Mouse (Mus musculus) midbrain, postnatal 0 days (tissue): ENCODE measurements around the gene Lin7c. TPM values are rescaled to one million over a fixed set of nuclear protein-coding genes. Genes with fewer than 3 reads are reported as not detected.

Experiments used
- ATAC-seq: fragments of 200-750 bp; cut with Nextera tagmentation; 2 replicates; pipeline ENCODE4 v1.8.0; 2017; ENCODE audit warnings: moderate number of reproducible peaks, mild to moderate bottlenecking, moderate TSS enrichment, moderate library complexity; ENCODE audit not compliant: low FRiP score
- DNase-seq: peaks from one replicate; pipeline ENCODE4 v3.0.0-alpha.2; 2015; ENCODE audit warnings: low spot score
- H3K27ac ChIP-seq: fragments of 300-500 bp; sonication (generic); 2 replicates; pipeline ENCODE4 v1.5.1; 2014; ENCODE audit warnings: low read depth, mild to moderate bottlenecking, low read length, mixed read lengths
- H3K27me3 ChIP-seq: fragments of 300-500 bp; sonication (generic); 2 replicates; pipeline ENCODE4 v1.6.1; 2014; ENCODE audit warnings: low read length, control low read depth, mixed read lengths; ENCODE audit not compliant: insufficient read depth
- H3K36me3 ChIP-seq: fragments of 300-500 bp; sonication (generic); 2 replicates; pipeline ENCODE4 v1.6.1; 2014; ENCODE audit warnings: low read length, control low read depth, mixed read lengths; ENCODE audit not compliant: insufficient read depth
- H3K4me1 ChIP-seq: fragments of 300-500 bp; sonication (generic); 2 replicates; pipeline ENCODE4 v1.6.1; 2014; ENCODE audit warnings: mild to moderate bottlenecking, control low read depth, antibody characterized with exemption, low read length, mixed read lengths; ENCODE audit not compliant: insufficient read depth
- H3K4me2 ChIP-seq: fragments of 300-500 bp; sonication (generic); 2 replicates; pipeline ENCODE4 v1.6.1; 2014; ENCODE audit warnings: low read depth, mild to moderate bottlenecking, low read length, mixed read lengths; ENCODE audit not compliant: poor library complexity, severe bottlenecking
- H3K4me3 ChIP-seq: fragments of 300-500 bp; sonication (generic); 2 replicates; pipeline ENCODE4 v1.5.1; 2014; ENCODE audit warnings: low read depth, mild to moderate bottlenecking, low read length, moderate library complexity
- H3K9ac ChIP-seq: fragments of 300-500 bp; sonication (generic); replicated peaks from 2 replicates; pipeline ENCODE4 v1.6.1; 2014; ENCODE audit warnings: mild to moderate bottlenecking, low read length, moderate library complexity, mixed read lengths; ENCODE audit not compliant: poor library complexity, severe bottlenecking
- H3K9me3 ChIP-seq: fragments of 300-500 bp; sonication (generic); 2 replicates; pipeline ENCODE4 v1.6.1; 2016; ENCODE audit warnings: low read length, control low read depth
- CTCF ChIP-seq: IDR thresholded peaks from 2 replicates; pipeline ENCODE4 v1.5.1; 2016; ENCODE audit warnings: antibody characterized with exemption, mild to moderate bottlenecking
- WGBS: fragments of 180-500 bp; shearing (Covaris S2); extraction: QIAGEN DNeasy Blood & Tissue Kit; methylation state at CpG from one replicate; pipeline ENCODE4 v1.1.7; 2014; 5-methylcytosine and 5-hydroxymethylcytosine counted together
- polyA plus RNA-seq: library from polyadenylated mRNA; unstranded; fragments of >200 nt; fragmentation: Nextera tagmentation; extraction: Ambion mirVana; gene quantifications from 2 replicates; pipeline ENCODE4 v1.2.1, GENCODE M21; 2015
- total RNA-seq: library from RNA; depleted of rRNA; stranded (reverse); fragments of >200 nt; gene quantifications from 2 replicates; pipeline ENCODE4 v1.2.3, GENCODE M21; 2014

The Lin7c gene
- total and polyA plus RNA-seq, 2 experiments from 2014 or later: 209 to 232 TPM

DNA sequence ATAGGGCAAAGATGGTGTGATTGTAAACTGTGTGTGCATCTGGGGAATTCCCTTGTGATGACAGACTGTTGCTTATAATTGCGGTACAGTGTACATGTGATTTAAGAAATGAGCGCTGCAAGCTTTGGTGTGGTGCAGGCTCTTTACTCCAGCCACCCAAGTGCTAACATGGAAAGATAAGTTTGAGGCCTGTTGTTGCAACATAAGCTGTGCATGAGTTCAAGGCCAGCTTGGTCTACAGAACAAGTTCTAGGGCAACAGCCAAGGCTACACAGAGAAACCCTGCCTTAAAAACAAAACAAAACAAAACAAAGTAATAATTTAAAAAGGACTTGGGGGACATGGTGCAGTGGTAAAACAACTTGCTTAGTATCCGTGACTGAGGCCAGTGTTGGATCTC lies 44.5 kb downstream of the Lin7c start:
- Histone ChIP-seq H3K27me3 (no peaks in the 10 kb centered on the region), H3K4me2 (no peak overlapping the region), H3K9ac (no peak overlapping the region), H3K36me3 (no peaks in the 10 kb centered on the region), H3K4me1 (no peaks in the 10 kb centered on the region), H3K27ac (no peak overlapping the region), H3K9me3 (no peaks in the 10 kb centered on the region), H3K4me3 (no peak overlapping the region)
- ATAC-seq: no peak
- DNase-seq: no peak
- whole genome bisulfite sequencing: 94% methylated on average over 3 of the region's 3 CpGs
- no peak for TF ChIP-seq CTCF

DNA sequence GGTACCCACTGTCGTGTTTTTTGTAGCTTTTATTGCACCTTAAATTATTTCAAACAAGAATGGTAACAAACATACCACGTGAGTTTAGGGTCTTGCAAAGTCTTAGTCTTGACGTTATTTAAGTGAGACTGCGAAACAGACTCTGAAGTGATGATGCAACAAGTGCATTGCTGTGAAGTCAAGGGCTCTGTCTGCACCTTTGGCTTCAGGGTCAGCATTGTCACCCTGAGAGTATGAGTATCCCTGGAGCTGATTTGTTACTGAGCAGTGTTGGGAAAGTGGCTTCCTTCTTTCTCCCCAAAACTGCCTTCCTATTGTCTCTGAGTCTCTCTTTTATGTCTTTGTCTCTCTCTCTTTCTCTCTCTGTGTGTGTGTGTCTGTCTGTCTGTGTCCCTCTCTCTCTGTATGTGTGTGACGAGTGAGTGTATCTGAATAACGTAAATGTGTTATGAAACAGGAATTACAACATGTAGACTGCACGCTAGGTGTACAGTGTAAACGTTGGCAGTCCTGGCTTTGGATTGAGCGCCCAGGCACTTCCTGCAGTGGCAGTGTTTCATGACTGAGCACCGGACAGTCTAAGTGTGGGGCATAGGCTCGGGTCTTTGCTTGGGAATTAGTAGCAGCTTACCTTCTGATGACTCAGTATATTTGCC lies 45.2 kb downstream of the Lin7c start:
- H3K27me3 ChIP-seq: no peaks in the 10 kb centered on the region
- no peak overlapping the region for H3K9ac ChIP-seq
- no peaks in the 10 kb centered on the region for H3K4me1 ChIP-seq
- no peak for ATAC-seq
- H3K36me3 ChIP-seq: no peaks in the 10 kb centered on the region
- 59% methylated on average over 11 of the region's 11 CpGs for WGBS
- H3K9me3 ChIP-seq: no peaks in the 10 kb centered on the region
- H3K4me3 ChIP-seq: no peak overlapping the region
- no peak for TF ChIP-seq CTCF
- H3K27ac ChIP-seq: no peak overlapping the region
- DNase-seq: no peak
- H3K4me2 ChIP-seq: no peak overlapping the region

DNA sequence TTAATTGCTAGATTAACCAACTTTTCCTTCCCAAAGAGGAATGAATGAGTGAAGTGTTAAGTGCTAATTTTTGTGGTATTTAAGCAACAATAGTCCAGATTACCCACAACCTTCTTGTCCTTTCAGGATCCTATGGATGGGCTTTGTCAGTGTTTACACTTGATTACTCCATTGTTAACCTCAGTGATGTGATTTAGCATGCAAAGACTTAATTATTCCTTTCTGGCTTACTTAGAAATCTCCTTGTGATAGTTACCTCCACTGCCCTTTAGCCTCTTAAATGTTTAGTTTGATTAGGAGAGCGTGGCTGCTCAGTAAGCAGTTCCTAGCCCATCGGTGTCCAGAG lies 45.7 kb downstream of the Lin7c start:
- Histone ChIP-seq H3K36me3 (no peaks in the 10 kb centered on the region), H3K9ac (no peak overlapping the region), H3K4me3 (no peak overlapping the region), H3K27me3 (no peaks in the 10 kb centered on the region), H3K27ac (no peak overlapping the region), H3K4me2 (no peak overlapping the region), H3K9me3 (no peaks in the 10 kb centered on the region), H3K4me1 (no peaks in the 10 kb centered on the region)
- ATAC-seq: no peak
- no peak for DNase-seq
- WGBS: 58% methylated on average over 2 of the region's 2 CpGs
- TF ChIP-seq CTCF: no peak

DNA sequence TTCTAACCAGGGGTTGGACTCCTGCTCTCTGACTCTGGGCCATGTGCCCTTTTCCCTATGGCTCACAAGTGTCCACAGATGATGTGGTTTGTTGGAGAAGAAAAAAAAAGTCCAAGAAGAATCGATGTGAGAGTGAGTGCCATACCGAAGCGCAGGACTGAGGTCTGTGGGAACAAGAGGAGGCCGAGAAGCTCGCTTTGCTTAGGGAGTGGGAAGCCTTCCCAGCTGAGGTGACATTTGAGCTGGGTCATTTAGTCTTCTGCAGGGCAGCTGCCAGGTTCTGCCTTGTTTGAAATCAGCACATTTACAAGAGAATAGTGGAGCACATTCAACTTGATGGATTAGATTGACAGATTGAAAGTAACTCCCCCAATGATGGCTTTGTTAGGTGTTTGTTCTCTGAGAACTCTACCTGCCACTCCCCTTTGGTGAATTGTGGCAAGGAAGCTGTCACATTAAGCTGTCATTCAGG lies 51.4 kb downstream of the Lin7c start:
- Histone ChIP-seq H3K9ac (no peak overlapping the region), H3K36me3 (no peaks in the 10 kb centered on the region), H3K4me2 (no peak overlapping the region), H3K27me3 (no peaks in the 10 kb centered on the region), H3K9me3 (no peaks in the 10 kb centered on the region), H3K4me3 (no peak overlapping the region), H3K4me1 (no peaks in the 10 kb centered on the region), H3K27ac (no peak overlapping the region)
- WGBS: 30% methylated on average over 5 of the region's 5 CpGs
- ATAC-seq: no peak
- no peak for DNase-seq
- no peak for TF ChIP-seq CTCF

DNA sequence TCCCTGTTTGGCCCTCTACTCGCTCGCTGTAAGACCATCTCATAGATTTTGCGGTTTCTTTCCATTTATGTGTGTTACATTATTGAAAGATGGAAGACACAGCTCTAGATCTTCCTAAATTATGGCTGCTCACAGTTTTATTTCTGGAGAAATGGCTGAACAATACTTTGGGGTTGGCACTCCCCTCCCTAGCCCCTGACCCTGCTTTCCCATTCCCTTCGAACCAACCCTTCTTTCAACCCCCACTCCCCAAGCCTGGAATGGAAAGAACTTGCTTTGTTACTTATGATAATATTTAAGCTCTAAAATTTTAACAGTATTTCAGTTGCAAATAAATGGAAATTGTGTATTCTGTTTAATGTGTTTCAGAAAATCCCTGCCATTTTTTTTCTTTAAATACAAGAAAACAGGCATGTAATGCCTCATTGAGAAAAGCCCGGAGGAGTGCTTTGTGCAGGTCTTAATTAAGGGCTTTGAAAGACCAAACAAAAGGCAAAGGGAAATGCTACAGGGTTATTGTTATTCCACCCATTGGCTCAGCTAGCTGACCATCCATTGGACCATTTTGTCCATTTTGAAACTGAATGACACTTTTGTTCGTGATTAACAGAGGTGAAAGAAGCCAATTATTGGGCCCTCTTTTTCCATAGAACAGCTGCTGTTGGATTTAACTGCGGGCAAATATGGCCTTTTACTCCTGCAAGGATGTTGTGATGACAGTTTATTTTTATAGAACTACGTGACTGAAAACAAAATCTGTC lies 52.3 kb downstream of the Lin7c start:
- Histone ChIP-seq H3K4me3 (no peak overlapping the region), H3K27ac (no peak overlapping the region; the same call in 1 of the 2 replicates), H3K4me1 (no peaks in the 10 kb centered on the region), H3K4me2 (no peak overlapping the region), H3K36me3 (no peaks in the 10 kb centered on the region), H3K9ac (no peak overlapping the region), H3K9me3 (no peaks in the 10 kb centered on the region), H3K27me3 (no peaks in the 10 kb centered on the region)
- DNase-seq (peak; percentile 54), ATAC-seq (0 out of 2 replicates have a peak, but pooled peaks have one; percentile 29)
- no peak for TF ChIP-seq CTCF
- 35% methylated on average over 8 of the region's 8 CpGs for WGBS

DNA sequence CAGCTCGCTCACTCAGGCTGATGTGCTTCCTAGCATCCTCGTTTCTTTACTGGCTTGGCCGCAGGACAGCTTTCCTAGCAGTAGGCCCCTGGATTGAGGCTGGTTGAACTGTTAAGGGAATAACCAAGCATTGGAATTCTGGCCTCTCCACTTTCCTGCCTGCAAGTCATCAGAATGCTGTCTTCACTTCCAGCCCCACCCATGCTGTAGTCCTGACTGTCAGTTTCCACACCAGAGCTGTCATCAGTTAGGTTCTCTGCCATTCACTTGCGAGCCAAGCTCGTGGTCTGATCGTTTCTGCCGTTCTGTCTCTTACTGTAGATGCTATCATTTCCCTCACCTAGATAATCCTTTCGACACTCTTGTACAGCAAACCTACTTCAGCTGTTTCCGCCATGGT lies 54.3 kb downstream of the Lin7c start:
- DNase-seq (no peak), ATAC-seq (no peak)
- no peak overlapping the region for H3K9ac ChIP-seq
- no peaks in the 10 kb centered on the region for H3K27me3 ChIP-seq
- no peak overlapping the region for H3K27ac ChIP-seq
- H3K4me2 ChIP-seq: no peak overlapping the region
- no peaks in the 10 kb centered on the region for H3K36me3 ChIP-seq
- no peak for TF ChIP-seq CTCF
- no peak overlapping the region for H3K4me3 ChIP-seq
- 76% methylated on average over 9 of the region's 9 CpGs for WGBS
- H3K9me3 ChIP-seq: no peaks in the 10 kb centered on the region
- H3K4me1 ChIP-seq: no peaks in the 10 kb centered on the region
